In genomic region chr1:34201483-34201882, GRCm38 (mm10) we compare ENCODE assay signal across 10 mouse cellular contexts.
DNase-seq lines count a peak whose midpoint lies in the region; ATAC-seq and TF ChIP-seq lines count a peak whose summit lies in the region.
"Had no signal": no experiment of that assay in that cellular context is flagged by ENCODE, and none has a peak within 500 bp of the region (broad histone marks: within the 10 kb centered on the region; RNA-seq: fewer than 3 reads in every experiment).

No protein-coding gene starts in this region.

- 0 out of 2 replicates have a peak, but pooled peaks cover 11% of the 10 kb centered on the region for H3K36me3 ChIP-seq in lung, postnatal 0 days (ENCODE audit: insufficient read depth, low read length)

- no peaks in the 10 kb centered on the region for H3K27me3 ChIP-seq in lung, postnatal 0 days (replicated peaks; ENCODE audit: insufficient read depth, low read length)

- peak; percentile 39 for DNase-seq in gastrocnemius, adult 18-20 months (ENCODE audit: low spot score)
- no peak for DNase-seq in gastrocnemius, postnatal 14 days
- DNase-seq in lung, postnatal 0 days (ENCODE audit: low spot score): peak; percentile 59
- DNase-seq in lung, postnatal 4 days: no peak
- peak; percentile 59 for DNase-seq in brain, adult 2 months (ENCODE audit: low read depth, low spot score)
- peak; percentile 37 for DNase-seq in retina, adult 2 months (ENCODE audit: low read depth, low spot score)
- DNase-seq in spleen, postnatal 4 days (ENCODE audit: low spot score in 2 of 2): no peak
- DNase-seq: cerebellum, adult 11 months had no signal

- TF ChIP-seq CTCF in lung, postnatal 0 days (IDR thresholded peaks at IDR 0.05): peak; percentile 68

- TF ChIP-seq EP300 in lung, postnatal 0 days (IDR thresholded peaks at IDR 0.05): no peak

- no peak for ATAC-seq in lung, postnatal 0 days
- ATAC-seq in frontal cortex, adult (ENCODE audit: low TSS enrichment): no peak
- ATAC-seq: inflammation-experienced regulatory T-cells, adult 6 months had no signal

- no peak overlapping the region for H3K27ac ChIP-seq in lung, postnatal 0 days (ENCODE audit: low read length)

- H3K9me3 ChIP-seq in lung, postnatal 0 days (ENCODE audit: low read length): no peaks in the 10 kb centered on the region

- H3K4me2 ChIP-seq in lung, postnatal 0 days (replicated peaks; ENCODE audit: low read depth, low read length): no peak overlapping the region

- H3K4me1 ChIP-seq in lung, postnatal 0 days (ENCODE audit: insufficient read depth, low read depth, low read length): no peaks in the 10 kb centered on the region

- H3K9ac ChIP-seq in lung, postnatal 0 days (replicated peaks; ENCODE audit: low read depth): no peak overlapping the region

- WGBS in lung, postnatal 0 days: 36% methylated on average over 4 of the region's 4 CpGs

- intact Hi-C loops in gastrocnemius, postnatal 14 days (cut with DNase I; ENCODE audit: low total_unique reads): no loop called here

- H3K4me3 ChIP-seq in lung, postnatal 0 days (ENCODE audit: low read depth, low read length): no peak overlapping the region

Comparison
In these comparisons a context has a peak if more than half of its experiments do, and no peak if none do; other contexts are left out.
1. DNase-seq: peak in gastrocnemius, adult 18-20 months (single experiment), lung, postnatal 0 days (single experiment), brain, adult 2 months (single experiment) and retina, adult 2 months (single experiment); none in gastrocnemius, postnatal 14 days (single experiment), lung, postnatal 4 days (0 of 2) and spleen, postnatal 4 days (0 of 2).